Mouse (Mus musculus): Measurements from ENCODE around the gene Rps28. TPM values are rescaled to one million over a fixed set of nuclear protein-coding genes. Genes with fewer than 3 reads are reported as not detected.

Gene Rps28
- total and polyA plus RNA-seq, 3 experiments: 765 to 4,575 (median 782) TPM

DNA sequence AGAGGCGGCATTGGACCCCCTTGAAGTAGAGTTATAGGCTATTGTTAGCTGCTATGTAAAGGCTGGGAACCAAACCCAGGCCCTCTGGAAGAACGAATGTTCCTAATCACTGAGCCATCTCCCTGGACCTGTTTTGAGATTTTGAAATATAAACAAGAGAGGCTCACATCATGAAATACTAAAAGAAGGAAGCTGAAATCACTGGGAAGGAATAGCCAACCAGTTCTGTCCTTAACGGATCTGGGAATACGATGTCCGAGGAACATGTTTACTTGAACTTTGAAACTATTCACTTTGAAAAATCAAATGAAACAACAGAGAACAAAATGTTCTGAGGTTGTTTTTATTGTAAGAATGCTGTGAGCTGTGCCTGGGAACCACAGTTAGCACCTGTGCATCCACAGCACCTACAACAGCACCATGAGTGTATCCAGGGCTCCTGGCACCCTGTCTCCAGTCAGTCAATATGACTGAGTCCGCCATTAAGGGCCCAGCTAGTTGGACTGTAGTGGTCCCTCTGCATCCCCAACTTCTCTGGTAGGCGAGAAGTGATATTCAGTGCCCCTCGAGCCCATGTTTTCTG is 49.7 kb downstream of the Rps28 start:
- in situ Hi-C loops (cut with MboI; ENCODE audit: low pct_ligation_motif_present, low pct_unique_long_range_greater_than_20kb, low sequenced_read_pairs) (no loop called here), dilution Hi-C loops (cut with MboI; ENCODE audit: extremely low pct_ligation_motif_present, extremely low pct_unique_long_range_greater_than_20kb, low sequenced_read_pairs) (no loop called here)
- H3K27ac ChIP-seq (ENCODE audit: insufficient read depth, low read depth): no peak overlapping the region
- H3K27me3 ChIP-seq (replicated peaks): no peaks in the 10 kb centered on the region
- H3K9me3 ChIP-seq (replicated peaks; ENCODE audit: low read length): no peaks in the 10 kb centered on the region
- H3K36me3 ChIP-seq (replicated peaks in 1 of 2; ENCODE audit: control insufficient read depth in 1 of 2, insufficient read depth in 1 of 2, low read length in 1 of 2): peaks cover 21 to 52% of the 10 kb centered on the region in 2 experiments
- H3K4me2 ChIP-seq (ENCODE audit: insufficient read depth, low read depth, poor library complexity, severe bottlenecking): no peak overlapping the region
- peaks cover 5 to 10% of the 10 kb centered on the region in 2 experiments; a peak in 3 of 4 replicates for H3K4me1 ChIP-seq (ENCODE audit: control insufficient read depth in 1 of 2, insufficient read depth in 2 of 2)
- DNase-seq (ENCODE audit: extremely low read depth): no peak
- no peak overlapping the region for H3K9ac ChIP-seq (ENCODE audit: insufficient read depth, low read depth)
- H3K79me2 ChIP-seq (replicated peaks; ENCODE audit: control insufficient read depth, extremely low read depth, insufficient read depth, poor library complexity, severe bottlenecking): no peaks in the 10 kb centered on the region
- H3K4me3 ChIP-seq (replicated peaks in 1 of 3; ENCODE audit: low read depth in 2 of 3, low read length in 2 of 3, poor library complexity in 1 of 3): no peak overlapping the region
- TF ChIP-seq IRF4 (IDR thresholded peaks at IDR 0.05; ENCODE audit: low read depth, low read length) (no peak), TBP (conservative IDR thresholded peaks at IDR 0.05; ENCODE audit: low read depth, low read length) (no peak), USF2 (conservative IDR thresholded peaks at IDR 0.05; ENCODE audit: low read depth, low read length) (no peak), MAX (IDR thresholded peaks at IDR 0.05; ENCODE audit: low read length) (no peak), POLR2A (IDR thresholded peaks at IDR 0.05; ENCODE audit: low read depth, low read length) (no peak), RCOR1 (conservative IDR thresholded peaks at IDR 0.05; ENCODE audit: low read depth, low read length) (no peak), MYC (IDR thresholded peaks at IDR 0.05; ENCODE audit: low read depth, low read length) (no peak), RAD21 (IDR thresholded peaks at IDR 0.05; ENCODE audit: low read depth, low read length) (no peak), NELFE (IDR thresholded peaks at IDR 0.05; ENCODE audit: low read depth, low read length) (no peak), PAX5 (IDR thresholded peaks at IDR 0.05; ENCODE audit: low read length) (no peak), ZMIZ1 (IDR thresholded peaks at IDR 0.05; ENCODE audit: low read depth, low read length) (no peak), CHD2 (IDR thresholded peaks at IDR 0.05; ENCODE audit: low read length) (no peak), ZKSCAN1 (IDR thresholded peaks at IDR 0.05; ENCODE audit: borderline replicate concordance, low read depth, low read length) (no peak), ETS1 (conservative IDR thresholded peaks at IDR 0.05; ENCODE audit: low read depth, low read length) (no peak), SMC3 (IDR thresholded peaks at IDR 0.05; ENCODE audit: low read depth, low read length) (no peak), MEF2A (IDR thresholded peaks at IDR 0.05; ENCODE audit: borderline replicate concordance, low read depth, low read length) (no peak), ZC3H11A (IDR thresholded peaks at IDR 0.05; ENCODE audit: low read depth, low read length) (no peak), SIN3A (IDR thresholded peaks at IDR 0.05; ENCODE audit: low read length) (no peak)

DNA sequence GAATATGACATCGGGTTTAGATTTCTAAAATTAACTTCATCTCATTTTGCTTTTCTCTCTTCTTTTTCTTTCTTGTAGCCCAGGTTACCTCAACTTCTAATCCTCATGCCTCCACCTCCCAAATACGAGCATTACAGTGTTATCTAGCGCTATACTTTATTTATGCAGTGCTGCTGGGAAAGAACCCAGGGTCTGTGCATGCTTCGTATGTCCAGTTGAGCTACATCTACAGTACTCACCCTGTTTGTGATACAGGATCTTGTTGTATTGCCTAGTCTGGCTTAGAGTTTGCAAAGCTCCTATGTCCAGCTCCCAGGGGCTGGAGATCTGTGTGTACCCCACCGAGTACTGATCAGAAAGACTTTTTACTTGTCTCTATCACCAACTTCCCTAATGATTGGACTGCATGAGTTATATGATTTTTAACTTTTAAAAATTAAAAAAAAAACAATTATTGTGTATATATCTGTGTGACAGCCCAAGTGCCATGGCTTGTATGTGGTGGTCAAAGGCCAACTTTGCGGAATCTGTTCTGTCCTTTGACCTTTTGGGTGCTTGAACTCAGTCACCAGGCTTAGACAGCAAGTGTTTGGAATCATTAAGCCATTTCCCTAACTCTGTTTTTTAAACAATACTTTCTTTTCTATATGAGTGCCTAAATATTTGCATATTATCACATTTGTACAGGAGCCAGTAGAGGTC is 50.3 kb downstream of the Rps28 start:
- Histone ChIP-seq H3K4me1 (ENCODE audit: control insufficient read depth in 1 of 2, insufficient read depth in 2 of 2) (peaks cover 0 to 4% of the 10 kb centered on the region in 2 experiments; a peak in 1 of 4 replicates), H3K4me2 (ENCODE audit: insufficient read depth, low read depth, poor library complexity, severe bottlenecking) (no peak overlapping the region), H3K27me3 (replicated peaks) (no peaks in the 10 kb centered on the region), H3K9ac (ENCODE audit: insufficient read depth, low read depth) (no peak overlapping the region), H3K79me2 (replicated peaks; ENCODE audit: control insufficient read depth, extremely low read depth, insufficient read depth, poor library complexity, severe bottlenecking) (no peaks in the 10 kb centered on the region), H3K9me3 (replicated peaks; ENCODE audit: low read length) (no peaks in the 10 kb centered on the region), H3K27ac (ENCODE audit: insufficient read depth, low read depth) (no peak overlapping the region), H3K4me3 (replicated peaks in 1 of 3; ENCODE audit: low read depth in 2 of 3, low read length in 2 of 3, poor library complexity in 1 of 3) (no peak overlapping the region), H3K36me3 (replicated peaks in 1 of 2; ENCODE audit: control insufficient read depth in 1 of 2, insufficient read depth in 1 of 2, low read length in 1 of 2) (peaks cover 21 to 49% of the 10 kb centered on the region in 2 experiments)
- dilution Hi-C loops (cut with MboI; ENCODE audit: extremely low pct_ligation_motif_present, extremely low pct_unique_long_range_greater_than_20kb, low sequenced_read_pairs): no loop called here
- no peak for TF ChIP-seq POLR2AphosphoS2 (IDR thresholded peaks at IDR 0.05; ENCODE audit: low read depth, low read length)
- no peak for TF ChIP-seq RAD21 (IDR thresholded peaks at IDR 0.05; ENCODE audit: low read depth, low read length)
- TF ChIP-seq MEF2A (IDR thresholded peaks at IDR 0.05; ENCODE audit: borderline replicate concordance, low read depth, low read length): no peak
- no peak for TF ChIP-seq MAZ (IDR thresholded peaks at IDR 0.05; ENCODE audit: low read depth, low read length)
- TF ChIP-seq RCOR1 (conservative IDR thresholded peaks at IDR 0.05; ENCODE audit: low read depth, low read length): no peak
- no peak for TF ChIP-seq MXI1 (IDR thresholded peaks at IDR 0.05; ENCODE audit: low read depth, low read length)
- TF ChIP-seq CHD1 (IDR thresholded peaks at IDR 0.05; ENCODE audit: low read depth, low read length): no peak
- TF ChIP-seq IRF4 (IDR thresholded peaks at IDR 0.05; ENCODE audit: low read depth, low read length): no peak
- no peak for TF ChIP-seq ELF1 (IDR thresholded peaks at IDR 0.05; ENCODE audit: low read depth, low read length)
- no peak for TF ChIP-seq GABPA (IDR thresholded peaks at IDR 0.05; ENCODE audit: insufficient replicate concordance, low read depth, low read length)
- TF ChIP-seq CHD2 (IDR thresholded peaks at IDR 0.05; ENCODE audit: low read length): no peak
- TF ChIP-seq JUN (IDR thresholded peaks at IDR 0.05; ENCODE audit: insufficient read depth, low read depth, low read length): no peak
- TF ChIP-seq TCF12 (IDR thresholded peaks at IDR 0.05; ENCODE audit: low read depth, low read length): no peak
- no peak for DNase-seq (ENCODE audit: extremely low read depth)
- in situ Hi-C loops (cut with MboI; ENCODE audit: low pct_ligation_motif_present, low pct_unique_long_range_greater_than_20kb, low sequenced_read_pairs): no loop called here

Data from CH12.LX (cell line).